Mouse (Mus musculus) megakaryocyte, embryonic 14.5 days (primary cell): ENCODE data around the gene Mcpt2. TPM values are rescaled to one million over a fixed set of nuclear protein-coding genes. Genes with fewer than 3 reads are reported as not detected.

ENCODE experiments used
- H3K27me3 ChIP-seq: replicated peaks from 2 replicates; pipeline ENCODE3; 2012; ENCODE audit warnings: inconsistent platforms
- H3K36me3 ChIP-seq: replicated peaks from 2 replicates; pipeline ENCODE3; 2012; ENCODE audit warnings: low read length, inconsistent platforms, mixed read lengths
- H3K4me1 ChIP-seq: 2 replicates; pipeline ENCODE4 v1.6.1; 2012; ENCODE audit warnings: inconsistent platforms
- H3K4me3 ChIP-seq: replicated peaks from 2 replicates; pipeline ENCODE3; 2012; ENCODE audit warnings: moderate library complexity, mild to moderate bottlenecking, inconsistent platforms
- H3K9me3 ChIP-seq: 2 replicates; pipeline ENCODE4 v1.6.1; 2012; ENCODE audit warnings: inconsistent platforms
- FLI1 ChIP-seq: IDR thresholded peaks from 2 replicates; pipeline ENCODE4 v1.6.1; 2012; ENCODE audit warnings: low read length, inconsistent platforms, mixed read lengths
- GATA1 ChIP-seq: IDR thresholded peaks from 3 replicates; pipeline ENCODE4 v1.6.1; 2012; ENCODE audit warnings: mixed read lengths, low read length, inconsistent platforms, borderline replicate concordance
- polyA plus RNA-seq: library from polyadenylated mRNA; stranded (reverse); fragments of >175 nt; gene quantifications from 2 replicates; pipeline ENCODE4 v1.2.3, GENCODE M21; 2012; ENCODE audit warnings: low replicate concordance; ENCODE audit not compliant: insufficient read depth

The Mcpt2 gene
- polyA plus RNA-seq, 1 experiment: not detected

DNA sequence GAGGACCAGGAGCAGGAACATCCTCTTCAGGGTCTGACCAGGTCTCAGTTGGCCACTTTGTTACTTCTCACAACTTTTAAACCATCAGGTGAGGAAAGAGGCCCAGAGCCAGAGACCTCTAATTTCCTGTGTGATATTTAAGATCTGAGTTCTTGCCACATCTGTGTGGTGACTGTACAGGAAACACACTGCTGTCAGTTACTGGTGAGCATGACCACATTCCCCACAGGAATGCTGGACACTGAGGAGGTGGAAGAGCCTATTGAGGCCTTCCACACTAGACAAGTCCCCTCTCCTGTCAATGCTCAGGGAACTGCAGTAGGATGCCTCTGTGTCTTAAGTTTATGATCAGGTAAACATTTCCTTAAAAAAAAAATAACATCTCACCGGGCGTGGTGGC is 43.3 kb downstream of the Mcpt2 start, which contains the start of gene Mcpt8:
Gene Mcpt8, minus strand, starts transcription at position 107 of the 400 bp plus-strand sequence.
- no peaks in the 10 kb centered on the region for H3K27me3 ChIP-seq
- no peaks in the 10 kb centered on the region for H3K36me3 ChIP-seq
- no peak for TF ChIP-seq GATA1
- TF ChIP-seq FLI1: no peak
- no peaks in the 10 kb centered on the region for H3K4me1 ChIP-seq
- H3K9me3 ChIP-seq: no peaks in the 10 kb centered on the region
- H3K4me3 ChIP-seq: no peak within 1 kb of the TSS

DNA sequence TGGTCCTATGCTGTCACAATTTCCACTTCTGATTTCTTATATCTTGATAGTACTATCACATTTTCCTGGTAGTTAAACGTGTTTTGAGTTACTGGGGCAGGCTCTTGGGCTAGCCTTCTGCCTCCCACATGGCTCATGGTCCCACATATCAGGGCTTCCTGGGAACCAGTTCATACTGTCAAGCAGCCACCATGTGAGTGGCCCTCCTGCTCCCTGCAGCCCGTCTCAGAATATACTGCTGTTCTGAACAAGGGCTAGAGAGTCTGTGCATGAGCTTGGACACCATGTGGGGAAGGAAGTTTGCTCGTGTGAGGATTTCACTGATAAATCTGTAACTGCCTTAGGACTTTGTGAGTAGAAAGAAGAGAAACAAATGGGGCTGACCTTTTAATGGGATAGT is 44.9 kb downstream of the Mcpt2 start:
- Histone ChIP-seq H3K4me3 (no peak overlapping the region), H3K27me3 (peaks cover under 1% of the 10 kb centered on the region), H3K4me1 (no peaks in the 10 kb centered on the region), H3K36me3 (no peaks in the 10 kb centered on the region), H3K9me3 (no peaks in the 10 kb centered on the region)
- TF ChIP-seq GATA1: no peak

GRCm38 (mm10) chr14:56093353-56093752 is 51.5 kb downstream of the Mcpt2 start:
- Histone ChIP-seq H3K4me3 (no peak overlapping the region), H3K27me3 (peaks cover 2% of the 10 kb centered on the region), H3K4me1 (no peaks in the 10 kb centered on the region), H3K9me3 (no peaks in the 10 kb centered on the region), H3K36me3 (no peaks in the 10 kb centered on the region)
- TF ChIP-seq FLI1 (no peak), GATA1 (no peak)

Other genes starting within 250 kb of the Mcpt2 start
- 0.08 TPM in 1 of 2 replicates, not detected in the other for gene Nfatc4, start 218.9 kb upstream of the Mcpt2 start, polyA plus RNA-seq
- 0.61 and 1.4 TPM in 2 replicates for gene Nynrin, start 188.0 kb upstream of the Mcpt2 start, polyA plus RNA-seq
- 1.2 TPM in 1 of 2 replicates, not detected in the other for gene Cbln3, start 157.6 kb upstream of the Mcpt2 start, polyA plus RNA-seq
- 7.3 and 10.5 TPM in 2 replicates for gene Khnyn, start 157.1 kb upstream of the Mcpt2 start, polyA plus RNA-seq
- gene Sdr39u1, start 141.7 kb upstream of the Mcpt2 start, polyA plus RNA-seq: 6.6 TPM in 1 of 2 replicates, not detected in the other
- 0.87 TPM in 1 of 2 replicates, not detected in the other for gene Cma1, start 97.4 kb upstream of the Mcpt2 start, polyA plus RNA-seq
- not detected in 2 replicates for gene Cma2, start 91.1 kb upstream of the Mcpt2 start, polyA plus RNA-seq
- gene Mcpt1, start 24.1 kb upstream of the Mcpt2 start, polyA plus RNA-seq: not detected in 2 replicates
- gene Mcpt9, start 11.5 kb upstream of the Mcpt2 start, polyA plus RNA-seq: not detected in 2 replicates
- not detected in 2 replicates for gene Mcpt4, start 20.3 kb downstream of the Mcpt2 start, polyA plus RNA-seq
- 2.0 TPM in 1 of 2 replicates, not detected in the other for gene Mcpt8, start 43.2 kb downstream of the Mcpt2 start, polyA plus RNA-seq
- 41.8 TPM in 1 of 2 replicates, not detected in the other for gene Ctsg, start 60.5 kb downstream of the Mcpt2 start, polyA plus RNA-seq
- not detected in 2 replicates for gene Gzme, start 78.6 kb downstream of the Mcpt2 start, polyA plus RNA-seq
- gene Gzmd, start 90.6 kb downstream of the Mcpt2 start, polyA plus RNA-seq: not detected in 2 replicates
- gene Gzmg, start 117.5 kb downstream of the Mcpt2 start, polyA plus RNA-seq: not detected in 2 replicates
- gene Gzmn, start 132.6 kb downstream of the Mcpt2 start, polyA plus RNA-seq: not detected in 2 replicates
- not detected in 2 replicates for gene Gzmf, start 169.4 kb downstream of the Mcpt2 start, polyA plus RNA-seq
- gene Gzmc, start 192.6 kb downstream of the Mcpt2 start, polyA plus RNA-seq: 0.38 TPM in 1 of 2 replicates, not detected in the other
- 0.65 TPM in 1 of 2 replicates, not detected in the other for gene Gzmb, start 220.2 kb downstream of the Mcpt2 start, polyA plus RNA-seq